ENCODE assay signal across 10 mouse cellular contexts in genomic region chr8:106400181-106400580, GRCm38 (mm10). TPM values are rescaled to one million over a fixed set of nuclear protein-coding genes. Genes with fewer than 3 reads are reported as not detected.
DNase-seq lines count a peak whose midpoint lies in the region; ATAC-seq and TF ChIP-seq lines count a peak whose summit lies in the region.
"Had no signal": no experiment of that assay in that cellular context is flagged by ENCODE, and none has a peak within 500 bp of the region (broad histone marks: within the 10 kb centered on the region; RNA-seq: fewer than 3 reads in every experiment).

No protein-coding gene starts in this region.

- peak overlapping the region; percentile 84 for H3K27ac ChIP-seq in heart, embryonic 16.5 days (ENCODE audit: low read length)
- peak overlapping the region; percentile 60 for H3K27ac ChIP-seq in lung, embryonic 16.5 days (ENCODE audit: low read length)
- H3K27ac ChIP-seq in embryonic facial prominence, embryonic 13.5 days: peak overlapping the region; percentile 48
- peak overlapping the region; percentile 48; the same call in 1 of the 2 replicates for H3K27ac ChIP-seq in stomach, embryonic 15.5 days
- H3K27ac ChIP-seq in cerebellum, adult 2 months (ENCODE audit: insufficient read depth, low read length): no peak overlapping the region

- no peaks in the 10 kb centered on the region for H3K27me3 ChIP-seq in heart, embryonic 16.5 days (ENCODE audit: control insufficient read depth, insufficient read depth, low read length)
- H3K27me3 ChIP-seq in lung, embryonic 16.5 days (ENCODE audit: control insufficient read depth, insufficient read depth, low read depth, low read length): no peaks in the 10 kb centered on the region
- H3K27me3 ChIP-seq in embryonic facial prominence, embryonic 13.5 days: peaks cover 9% of the 10 kb centered on the region; the same call in 1 of the 2 replicates
- H3K27me3 ChIP-seq in stomach, embryonic 15.5 days (replicated peaks): no peaks in the 10 kb centered on the region
- no peaks in the 10 kb centered on the region; the same call in 1 of the 2 replicates for H3K27me3 ChIP-seq in cerebellum, adult 2 months (ENCODE audit: control insufficient read depth, insufficient read depth, low read length)

- no peak for TF ChIP-seq CTCF in cerebellum, adult 2 months (IDR thresholded peaks at IDR 0.05; ENCODE audit: borderline replicate concordance, insufficient read depth, low read depth, low read length)

- no peaks in the 10 kb centered on the region for H3K36me3 ChIP-seq in heart, embryonic 16.5 days (ENCODE audit: control insufficient read depth, insufficient read depth)
- H3K36me3 ChIP-seq in lung, embryonic 16.5 days (ENCODE audit: control insufficient read depth, insufficient read depth, low read length): no peaks in the 10 kb centered on the region
- no peaks in the 10 kb centered on the region for H3K36me3 ChIP-seq in embryonic facial prominence, embryonic 13.5 days
- no peaks in the 10 kb centered on the region for H3K36me3 ChIP-seq in stomach, embryonic 15.5 days
- H3K36me3 ChIP-seq: hindbrain, embryonic 10.5 days had no signal

- no peak overlapping the region for H3K4me3 ChIP-seq in heart, embryonic 16.5 days (ENCODE audit: low read length)
- H3K4me3 ChIP-seq in lung, embryonic 16.5 days (ENCODE audit: low read length): no peak overlapping the region
- H3K4me3 ChIP-seq in embryonic facial prominence, embryonic 13.5 days: no peak overlapping the region
- no peak overlapping the region for H3K4me3 ChIP-seq in stomach, embryonic 15.5 days (replicated peaks)
- no peak overlapping the region for H3K4me3 ChIP-seq in cerebellum, adult 2 months (replicated peaks; ENCODE audit: insufficient read depth, low read depth, low read length)
- H3K4me3 ChIP-seq: hindbrain, embryonic 10.5 days had no signal

- no peak for TF ChIP-seq POLR2A in cerebellum, adult 2 months (IDR thresholded peaks at IDR 0.05; ENCODE audit: borderline replicate concordance, insufficient read depth, low read length)

- WGBS in heart, embryonic 16.5 days: 58% methylated on average over 5 of the region's 5 CpGs
- WGBS in lung, embryonic 16.5 days: 39% methylated on average over 5 of the region's 5 CpGs
- 47% methylated on average over 5 of the region's 5 CpGs for WGBS in embryonic facial prominence, embryonic 13.5 days
- 22% methylated on average over 5 of the region's 5 CpGs for WGBS in stomach, embryonic 15.5 days
- 40% methylated on average over 5 of the region's 5 CpGs for WGBS in cerebellum, adult 2 months

- 0 out of 2 replicates have a peak overlapping the region, but pooled peaks have one; percentile 7 for H3K4me2 ChIP-seq in heart, embryonic 16.5 days (ENCODE audit: low read depth, low read length)
- H3K4me2 ChIP-seq in lung, embryonic 16.5 days (ENCODE audit: low read depth, low read length): peak overlapping the region; percentile 13
- H3K4me2 ChIP-seq in embryonic facial prominence, embryonic 13.5 days: no peak overlapping the region
- no peak overlapping the region for H3K4me2 ChIP-seq in stomach, embryonic 15.5 days
- H3K4me2 ChIP-seq: liver, embryonic 11.5 days had no signal

- H3K4me1 ChIP-seq in heart, embryonic 16.5 days (ENCODE audit: control insufficient read depth, insufficient read depth, low read length): peaks cover 7% of the 10 kb centered on the region; the same call in 1 of the 2 replicates
- H3K4me1 ChIP-seq in lung, embryonic 16.5 days (replicated peaks; ENCODE audit: control insufficient read depth, insufficient read depth, low read length): peaks cover 15% of the 10 kb centered on the region
- H3K4me1 ChIP-seq in embryonic facial prominence, embryonic 13.5 days: peaks cover 28% of the 10 kb centered on the region
- 0 out of 2 replicates have a peak, but pooled peaks cover 6% of the 10 kb centered on the region for H3K4me1 ChIP-seq in stomach, embryonic 15.5 days
- no peaks in the 10 kb centered on the region; the same call in 1 of the 2 replicates for H3K4me1 ChIP-seq in cerebellum, adult 2 months (ENCODE audit: control insufficient read depth, insufficient read depth, low read length)

- no peaks in the 10 kb centered on the region for H3K9me3 ChIP-seq in heart, embryonic 16.5 days (replicated peaks; ENCODE audit: control insufficient read depth, low read length)
- H3K9me3 ChIP-seq in lung, embryonic 16.5 days (ENCODE audit: control insufficient read depth, low read length): no peaks in the 10 kb centered on the region
- H3K9me3 ChIP-seq in embryonic facial prominence, embryonic 13.5 days: no peaks in the 10 kb centered on the region
- no peaks in the 10 kb centered on the region for H3K9me3 ChIP-seq in stomach, embryonic 15.5 days
- H3K9me3 ChIP-seq: hindbrain, embryonic 10.5 days had no signal

- DNase-seq in heart, postnatal 36 days: no peak
- DNase-seq in lung, adult 18-20 months: no peak
- no peak for DNase-seq in adrenal gland, adult 2 months
- no peak for DNase-seq in cerebellum, adult 2 months

- no peak overlapping the region for H3K9ac ChIP-seq in heart, embryonic 16.5 days (ENCODE audit: low read length)
- 0 out of 2 replicates have a peak overlapping the region, but pooled peaks have one; percentile 14 for H3K9ac ChIP-seq in lung, embryonic 16.5 days (ENCODE audit: low read length)
- no peak overlapping the region for H3K9ac ChIP-seq in embryonic facial prominence, embryonic 13.5 days
- no peak overlapping the region for H3K9ac ChIP-seq in stomach, embryonic 15.5 days

- intact Hi-C loops in heart, postnatal 36 days (cut with DNase I): loop anchor here (5.0 kb wide), 2 partner anchors 143 to 188 kb away; partner anchors contain the start of genes Prmt7 and Slc7a6os

- ATAC-seq in heart, embryonic 16.5 days (replicated peaks; ENCODE audit: extremely low read depth, insufficient read depth, low FRiP score): no peak
- no peak for ATAC-seq in lung, embryonic 16.5 days (ENCODE audit: low read depth)
- ATAC-seq in embryonic facial prominence, embryonic 13.5 days (ENCODE audit: insufficient number of reproducible peaks, insufficient read depth, low FRiP score, low TSS enrichment, low read depth): peak; percentile 32; the same call in 1 of the 2 replicates
- ATAC-seq in stomach, embryonic 15.5 days (ENCODE audit: insufficient read depth, low FRiP score, low read depth): 0 out of 2 replicates have a peak, but pooled peaks have one; percentile 19

RNA-seq across cellular contexts. Expression of gene Zfp90, which starts 14.9 kb away (rescaled TPM):
- polyA plus RNA-seq in heart, embryonic 16.5 days (2015; fragmentation: Nextera tagmentation; extraction: Ambion mirVana): 12.8 and 13.3 TPM in 2 replicates
- 1 to 10 TPM; 2.8 to 3.7 TPM for total RNA-seq in heart, postnatal 36 days (2021)
- polyA plus RNA-seq in lung, embryonic 16.5 days (2015; fragmentation: Nextera tagmentation; extraction: Ambion mirVana): 16.0 and 17.1 TPM in 2 replicates
- 31.0 and 34.2 TPM in 2 replicates for polyA plus RNA-seq in embryonic facial prominence, embryonic 13.5 days (2015; fragmentation: Nextera tagmentation; extraction: Ambion mirVana)
- polyA plus RNA-seq in stomach, embryonic 15.5 days (2015; fragmentation: Nextera tagmentation; extraction: Ambion mirVana): 16.2 and 18.3 TPM in 2 replicates
- total RNA-seq in adrenal gland, adult 2 months (2021): 1 to 10 TPM; 3.1 to 6.8 TPM
- polyA plus RNA-seq in adrenal gland, adult 2 months (2012; rRNA removed): 0.68 and 1.2 TPM in 2 replicates
- polyA plus RNA-seq in cerebellum, adult 2 months (2012; rRNA removed): 12.3 and 13.5 TPM in 2 replicates

Comparison
In these comparisons a context has a peak if more than half of its experiments do, and no peak if none do; other contexts are left out.
1. ATAC-seq: peak in embryonic facial prominence, embryonic 13.5 days (single experiment) and stomach, embryonic 15.5 days (single experiment); none in heart, embryonic 16.5 days (single experiment) and lung, embryonic 16.5 days (single experiment).
2. H3K4me2 ChIP-seq: peak in heart, embryonic 16.5 days (single experiment) and lung, embryonic 16.5 days (single experiment); none in embryonic facial prominence, embryonic 13.5 days (single experiment) and stomach, embryonic 15.5 days (single experiment).